Mouse (Mus musculus) E14TG2a.4 (cell line): ENCODE results near the gene Cfap52.

Experiments used
- H3K27me3 ChIP-seq: 2 replicates; pipeline ENCODE4 v1.6.1; 2014; ENCODE audit warnings: low read length, control low read depth; ENCODE audit not compliant: insufficient read depth
- H3K36me3 ChIP-seq: 2 replicates; pipeline ENCODE4 v1.6.1; 2014; ENCODE audit warnings: low read length, control low read depth; ENCODE audit not compliant: insufficient read depth
- H3K4me1 ChIP-seq: replicated peaks from 2 replicates; pipeline ENCODE4 v1.6.1; 2014; ENCODE audit warnings: low read depth, low read length, control low read depth
- H3K4me3 ChIP-seq: replicated peaks from 2 replicates; pipeline ENCODE4 v1.5.1; 2014; ENCODE audit warnings: mild to moderate bottlenecking, low read length
- H3K9me3 ChIP-seq: 2 replicates; pipeline ENCODE4 v1.6.1; 2014; ENCODE audit warnings: low read length, control low read depth
- CTCF ChIP-seq: conservative IDR thresholded peaks from 2 replicates; pipeline ENCODE4 v1.5.1; 2014; ENCODE audit warnings: low read length
- NANOG ChIP-seq: IDR thresholded peaks from 2 replicates; pipeline ENCODE4 v1.6.1; 2014; ENCODE audit warnings: borderline replicate concordance, low read length, mixed read lengths
- POU5F1 ChIP-seq: IDR thresholded peaks from 2 replicates; pipeline ENCODE4 v1.6.1; 2014; ENCODE audit warnings: low read length, borderline replicate concordance

The Cfap52 gene

DNA sequence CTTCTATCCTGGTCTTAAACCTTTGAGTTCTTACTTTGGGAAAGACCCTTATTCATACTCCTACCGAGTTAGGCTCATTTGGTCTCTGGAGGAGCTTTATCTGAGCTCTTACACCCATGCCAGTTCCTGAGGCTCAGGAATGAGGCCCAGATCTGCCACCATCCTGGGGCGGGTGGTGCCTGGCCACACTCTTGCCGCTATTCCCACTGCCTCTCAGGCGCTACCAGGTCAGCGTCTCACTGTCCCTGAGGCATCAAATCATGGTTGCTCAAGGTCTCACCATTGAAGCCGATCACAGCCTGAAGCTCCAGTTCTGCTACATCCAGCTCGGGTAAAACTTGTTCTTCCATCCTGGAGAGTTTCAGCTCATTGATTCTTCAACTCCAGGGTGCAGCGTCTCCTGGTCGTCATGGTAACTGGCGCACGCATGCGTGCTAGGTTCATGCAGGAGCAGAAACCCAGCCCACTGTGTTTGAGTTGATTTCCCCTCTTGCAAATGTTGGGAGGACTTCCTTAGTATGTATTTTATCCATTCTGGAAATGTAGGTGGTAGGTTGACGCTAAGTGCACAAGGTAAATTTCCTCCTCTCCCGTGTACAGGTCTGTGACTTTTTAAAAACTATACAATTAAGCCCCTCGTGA, at the start of gene Cfap52:
Cfap52 (minus strand) TSS at position 410 of the 642 bp plus-strand sequence.
- Histone ChIP-seq H3K27me3 (no peaks in the 10 kb centered on the region), H3K9me3 (no peaks in the 10 kb centered on the region), H3K36me3 (peaks cover 9% of the 10 kb centered on the region), H3K4me3 (peak within 1 kb of the TSS; percentile 96), H3K4me1 (peaks cover 27% of the 10 kb centered on the region)
- TF ChIP-seq NANOG, result no peak
- no peak for TF ChIP-seq POU5F1
- TF ChIP-seq CTCF, result no peak

DNA sequence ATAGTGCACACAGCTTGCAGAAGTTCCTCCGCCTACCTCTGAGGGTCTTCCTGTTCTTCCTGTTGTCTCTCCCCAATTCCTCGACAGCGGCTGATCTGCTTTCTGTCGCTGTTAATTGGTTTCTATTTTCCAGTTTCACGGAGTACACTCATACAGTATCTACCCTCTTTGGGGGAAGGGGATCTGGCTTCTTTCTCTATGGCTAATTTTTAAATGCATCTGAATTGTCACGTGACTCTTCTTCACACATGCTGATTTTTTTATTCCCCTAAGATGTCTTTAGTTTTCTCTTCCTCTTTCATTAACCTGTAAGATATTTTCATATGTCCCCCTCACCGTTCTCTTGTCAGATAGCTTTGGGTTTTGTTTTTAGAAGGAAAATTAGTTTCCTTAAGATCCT, 46.8 kb upstream of the Cfap52 start:
- no peaks in the 10 kb centered on the region for H3K4me1 ChIP-seq
- no peak for TF ChIP-seq POU5F1
- H3K4me3 ChIP-seq, result no peak overlapping the region

DNA sequence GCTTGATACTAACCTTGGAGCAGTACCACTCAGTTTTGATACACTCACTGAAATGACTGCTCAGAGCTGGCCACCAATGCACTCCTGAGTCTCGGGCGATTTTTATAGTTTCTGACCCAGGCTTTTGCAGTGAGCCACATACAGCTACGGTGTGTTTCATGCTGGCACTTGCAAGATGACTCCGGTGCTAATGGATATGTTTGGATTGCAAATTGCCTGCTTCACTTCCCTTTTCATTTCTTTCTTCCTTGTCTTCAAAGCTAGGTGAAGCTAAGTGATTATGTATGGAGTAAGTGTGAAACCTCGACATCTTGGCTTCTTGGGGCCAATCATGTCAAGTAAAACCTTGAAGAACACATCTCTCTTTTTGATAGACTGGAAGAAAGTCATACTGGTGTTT, 43.9 kb upstream of the Cfap52 start:
- peaks cover 3% of the 10 kb centered on the region; the same call in 1 of the 2 replicates for H3K36me3 ChIP-seq
- H3K4me3 ChIP-seq, result no peak overlapping the region
- TF ChIP-seq CTCF (no peak), POU5F1 (no peak), NANOG (no peak)
- H3K4me1 ChIP-seq, result peaks cover 4% of the 10 kb centered on the region
- no peaks in the 10 kb centered on the region for H3K27me3 ChIP-seq
- no peaks in the 10 kb centered on the region for H3K9me3 ChIP-seq

More for the DNA sequence above, 46.8 kb upstream of the Cfap52 start:
- no peaks in the 10 kb centered on the region for H3K27me3 ChIP-seq
- H3K36me3 ChIP-seq, result peaks cover 3% of the 10 kb centered on the region; the same call in 1 of the 2 replicates
- H3K9me3 ChIP-seq, result no peaks in the 10 kb centered on the region

DNA sequence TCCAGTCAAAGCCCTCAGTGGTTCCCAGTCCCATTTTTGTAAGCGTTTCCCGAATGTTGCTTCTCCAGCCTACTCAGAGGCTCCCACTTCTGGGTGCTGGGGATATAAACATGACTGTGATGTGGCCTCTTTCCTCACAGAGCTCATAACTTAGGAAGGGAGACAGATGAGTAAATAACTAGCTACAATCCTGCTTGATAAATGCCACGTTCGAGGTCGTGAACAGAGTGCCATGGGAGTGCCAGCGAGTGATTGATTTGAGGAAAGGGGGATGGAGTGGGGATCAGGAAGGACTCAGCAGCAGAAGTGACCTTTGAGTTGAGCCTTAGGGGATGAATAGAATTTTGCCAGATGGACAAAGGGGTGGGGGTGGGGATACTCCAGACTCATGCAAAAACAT, 42.2 kb upstream of the Cfap52 start:
- H3K36me3 ChIP-seq, result peaks cover 3% of the 10 kb centered on the region; the same call in 1 of the 2 replicates
- no peak overlapping the region for H3K4me3 ChIP-seq
- no peaks in the 10 kb centered on the region for H3K27me3 ChIP-seq
- H3K4me1 ChIP-seq, result peaks cover 4% of the 10 kb centered on the region
- no peaks in the 10 kb centered on the region for H3K9me3 ChIP-seq
- TF ChIP-seq CTCF, result no peak
- no peak for TF ChIP-seq POU5F1
- TF ChIP-seq NANOG, result no peak

DNA sequence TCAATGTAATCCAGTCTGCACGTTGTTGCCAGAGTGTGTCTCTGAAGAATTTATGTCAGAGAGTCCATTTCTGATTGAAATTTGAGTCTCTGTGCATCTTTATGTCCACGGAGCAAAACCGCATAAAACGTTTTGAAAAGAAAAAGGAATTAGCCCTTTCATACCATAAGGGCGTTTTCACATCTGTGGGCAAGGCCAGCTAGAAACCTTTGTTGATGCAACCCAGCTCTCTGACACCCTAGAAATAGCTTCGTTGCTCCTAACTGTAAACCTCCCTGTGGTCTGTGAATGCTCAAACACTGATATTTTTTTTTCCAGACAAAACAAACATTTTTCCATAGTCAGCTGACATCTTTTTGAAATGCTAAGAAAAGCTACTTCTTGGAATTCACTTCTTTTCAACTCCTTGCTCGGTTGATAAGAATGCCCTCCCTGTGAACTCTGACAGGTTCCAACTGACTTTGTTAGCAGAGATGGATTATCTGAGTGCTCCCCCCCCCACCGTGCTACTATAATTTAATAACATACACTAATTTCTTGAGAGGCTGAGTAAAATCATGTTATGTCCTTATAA, 40.9 kb upstream of the Cfap52 start:
- TF ChIP-seq POU5F1 (no peak), CTCF (no peak), NANOG (no peak)
- Histone ChIP-seq H3K4me3 (no peak overlapping the region), H3K27me3 (no peaks in the 10 kb centered on the region), H3K36me3 (no peaks in the 10 kb centered on the region), H3K4me1 (peaks cover 4% of the 10 kb centered on the region), H3K9me3 (no peaks in the 10 kb centered on the region)

DNA sequence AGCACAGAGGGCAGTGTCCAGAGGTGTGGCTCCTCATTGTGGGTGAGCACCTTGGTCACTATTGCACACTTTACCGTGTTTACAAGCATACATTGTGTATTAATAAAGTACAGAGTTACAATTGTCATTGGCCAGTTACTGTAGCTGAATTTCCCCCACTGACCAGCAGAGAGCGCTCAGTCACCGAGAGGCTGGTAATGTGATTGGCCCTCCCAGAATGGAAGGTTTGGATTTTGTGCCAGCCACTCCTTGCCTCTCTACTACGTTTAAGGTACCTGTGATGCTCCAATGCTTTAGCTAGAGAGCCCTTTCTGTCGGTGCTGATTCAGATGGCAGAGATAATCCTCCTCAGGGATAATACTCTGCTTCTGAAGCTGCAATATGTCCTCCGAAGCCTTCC, 38.7 kb upstream of the Cfap52 start:
- no peaks in the 10 kb centered on the region for H3K27me3 ChIP-seq
- H3K4me1 ChIP-seq, result peaks cover 4% of the 10 kb centered on the region
- no peak overlapping the region for H3K4me3 ChIP-seq
- no peaks in the 10 kb centered on the region for H3K9me3 ChIP-seq
- no peak for TF ChIP-seq NANOG
- TF ChIP-seq CTCF, result peak; percentile 92
- no peaks in the 10 kb centered on the region for H3K36me3 ChIP-seq

DNA sequence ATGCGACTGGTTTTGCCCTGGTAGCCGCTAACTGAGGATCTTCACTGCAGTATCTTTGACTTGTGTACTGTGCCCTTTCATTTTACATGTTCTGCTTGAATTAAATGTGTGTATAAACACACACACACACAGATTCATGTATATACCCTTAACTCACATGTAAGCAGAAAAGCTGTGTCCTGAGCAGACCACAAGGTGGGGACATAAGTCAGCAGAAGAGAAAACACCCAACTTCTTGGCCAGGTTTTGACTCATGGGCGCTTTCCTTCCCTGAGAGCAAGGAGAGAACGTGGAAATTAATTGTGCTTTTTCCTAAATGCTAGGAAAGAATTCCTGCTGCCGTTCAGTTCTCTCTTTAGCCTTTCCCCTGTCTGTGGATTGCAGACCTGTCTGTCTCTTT, 34.2 kb upstream of the Cfap52 start:
- H3K36me3 ChIP-seq, result peaks cover 9% of the 10 kb centered on the region; the same call in 1 of the 2 replicates
- H3K4me3 ChIP-seq, result no peak overlapping the region
- H3K27me3 ChIP-seq, result no peaks in the 10 kb centered on the region
- TF ChIP-seq CTCF (no peak), POU5F1 (no peak), NANOG (no peak)
- H3K4me1 ChIP-seq, result no peaks in the 10 kb centered on the region
- H3K9me3 ChIP-seq, result no peaks in the 10 kb centered on the region

DNA sequence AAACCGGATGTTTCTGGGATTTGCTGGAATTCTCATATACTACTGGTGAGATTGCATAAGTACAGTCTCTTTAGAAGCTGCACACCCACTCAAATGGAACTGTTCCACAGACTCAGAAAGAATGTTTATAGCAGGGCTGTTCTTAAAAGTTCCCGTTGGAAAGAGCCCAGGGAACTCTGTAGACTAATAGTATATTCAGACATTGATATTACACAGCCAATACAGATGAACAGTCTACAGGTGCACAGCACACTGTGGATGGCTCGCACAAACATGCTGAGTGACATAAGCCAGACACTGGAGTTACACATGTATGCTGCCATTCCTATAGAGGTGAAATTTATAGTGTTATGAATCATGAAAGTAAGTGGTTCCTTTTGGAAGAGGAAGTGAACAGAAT, 33.5 kb upstream of the Cfap52 start:
- peaks cover 9% of the 10 kb centered on the region; the same call in 1 of the 2 replicates for H3K36me3 ChIP-seq
- no peak overlapping the region for H3K4me3 ChIP-seq
- no peaks in the 10 kb centered on the region for H3K9me3 ChIP-seq
- H3K27me3 ChIP-seq, result no peaks in the 10 kb centered on the region
- TF ChIP-seq CTCF, result no peak
- TF ChIP-seq POU5F1, result no peak
- TF ChIP-seq NANOG, result no peak
- H3K4me1 ChIP-seq, result no peaks in the 10 kb centered on the region

DNA sequence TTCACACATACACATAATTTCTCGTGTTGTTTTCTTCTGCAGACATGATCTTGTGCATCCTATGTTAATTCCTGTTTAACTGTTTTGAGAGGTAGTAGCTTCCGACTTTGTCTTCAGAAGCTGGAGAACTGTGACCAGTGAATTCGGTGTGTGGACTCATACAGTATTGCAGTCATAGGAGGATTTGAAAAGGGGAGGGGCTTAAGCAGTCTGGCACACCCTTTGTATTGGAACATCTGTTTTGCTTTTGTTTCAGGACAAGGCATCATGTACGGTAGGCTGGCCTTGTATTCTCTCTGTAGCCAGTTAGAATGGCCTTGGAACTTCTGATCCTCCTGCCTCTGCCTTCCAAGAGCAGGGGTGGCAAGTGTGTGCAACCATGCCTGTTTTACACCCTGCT, 30.5 kb upstream of the Cfap52 start:
- Histone ChIP-seq H3K27me3 (no peaks in the 10 kb centered on the region), H3K4me3 (no peak overlapping the region), H3K4me1 (no peaks in the 10 kb centered on the region), H3K9me3 (no peaks in the 10 kb centered on the region), H3K36me3 (peaks cover 9% of the 10 kb centered on the region; the same call in 1 of the 2 replicates)
- no peak for TF ChIP-seq POU5F1
- no peak for TF ChIP-seq NANOG
- TF ChIP-seq CTCF, result no peak
